Mouse (Mus musculus): Measurements from ENCODE around the gene Limk1.
"Not testable (repeated sequence)": the region's sequence is repeated elsewhere in the genome, so short reads cannot be mapped to it uniquely, and the experiment has no call there.

Gene Limk1

DNA sequence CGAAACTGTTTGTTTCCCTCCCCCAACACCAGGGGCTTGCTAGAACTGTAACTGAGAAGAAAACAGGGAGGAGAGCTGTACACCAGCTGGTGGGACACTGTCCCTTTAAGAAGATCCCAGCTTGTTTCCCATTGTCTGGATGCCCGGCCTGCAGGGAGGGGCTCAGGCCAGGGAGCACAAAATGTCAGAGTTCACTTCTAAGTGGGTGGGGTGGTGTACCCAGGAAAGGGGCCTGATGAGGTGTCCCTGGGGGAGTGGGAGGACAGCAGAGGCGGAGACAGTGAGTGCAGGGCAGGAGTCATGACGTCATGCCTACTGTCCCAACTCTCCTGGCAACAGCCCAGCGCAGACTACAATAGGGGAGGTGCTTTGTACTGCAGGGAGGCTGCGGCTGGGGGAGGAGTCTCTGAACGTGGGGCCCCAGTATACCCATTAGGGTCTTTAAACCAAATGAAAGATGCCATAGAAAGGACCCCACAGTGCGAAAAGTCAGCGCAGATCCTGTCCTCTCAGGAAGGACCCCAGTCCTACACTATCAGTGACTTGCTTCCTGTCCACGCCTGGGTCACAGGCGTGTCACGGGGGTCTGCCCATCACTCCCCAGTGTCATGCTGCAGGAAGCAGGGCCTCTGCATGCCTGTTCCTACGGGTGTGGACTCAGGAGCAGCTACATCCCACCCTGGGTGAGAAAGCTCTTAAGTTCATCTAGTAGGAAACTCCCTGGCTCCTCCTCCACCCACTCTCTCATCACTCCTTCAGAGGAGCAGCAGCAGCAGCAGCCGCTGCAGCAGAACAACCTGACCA lies 12.2 kb downstream of the Limk1 start:
- peak; percentile 75 for DNase-seq

DNA sequence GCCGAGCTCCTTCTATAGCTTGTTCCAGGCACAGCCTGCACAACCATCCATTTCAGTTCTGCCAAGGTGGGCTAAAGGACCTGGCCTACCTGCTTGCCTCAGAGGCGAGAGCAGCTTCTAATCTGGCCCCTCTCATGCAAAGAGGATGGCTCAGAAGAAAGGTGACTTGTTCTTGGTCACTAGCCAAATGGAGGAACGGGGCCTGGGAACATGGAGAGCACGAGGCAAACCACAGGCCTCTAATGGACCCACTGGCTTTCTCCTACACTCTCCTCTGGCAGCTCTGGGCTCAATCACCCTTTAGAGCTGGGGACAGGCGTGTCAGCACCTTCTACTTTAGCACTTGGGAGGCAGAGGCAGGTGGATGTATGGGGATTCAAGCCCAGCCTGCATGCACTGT lies 13.4 kb downstream of the Limk1 start:
- no peak for DNase-seq

DNA sequence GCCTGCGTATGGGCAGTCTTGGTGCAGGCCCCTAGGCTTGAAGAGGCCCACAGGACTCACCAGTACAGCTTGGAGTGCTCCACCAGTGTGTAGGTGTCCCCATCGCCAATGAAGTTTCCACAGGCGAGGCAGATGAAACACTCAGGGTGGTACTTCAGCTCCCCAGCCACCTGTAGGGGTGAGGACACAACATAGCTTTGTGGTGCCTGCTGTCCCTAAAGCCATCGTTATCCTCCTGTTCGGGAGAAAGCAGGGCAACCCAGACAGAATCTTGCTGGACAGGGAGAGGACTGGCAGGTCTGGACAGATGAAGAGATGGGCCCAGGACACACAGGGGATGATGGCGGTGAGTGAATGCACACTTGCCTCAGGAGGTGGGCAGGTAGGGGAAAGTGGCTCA lies 15.8 kb downstream of the Limk1 start:
- DNase-seq = no peak

DNA sequence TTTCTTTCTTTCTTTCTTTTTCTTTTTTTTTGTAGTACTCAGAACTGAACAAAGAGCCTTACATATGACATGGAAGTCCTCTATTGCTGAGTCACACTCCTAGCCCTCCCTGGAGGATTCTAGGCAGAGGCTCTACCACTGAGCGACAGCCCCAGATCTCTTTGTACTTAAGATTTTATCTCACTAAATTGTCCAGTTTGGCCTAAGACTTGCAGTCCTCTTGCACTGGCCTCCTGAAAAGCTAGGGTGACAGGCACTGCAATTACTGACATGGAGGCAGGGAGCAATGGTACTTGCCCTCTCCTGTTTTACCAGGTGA lies 16.2 kb downstream of the Limk1 start:
- no peak for DNase-seq

DNA sequence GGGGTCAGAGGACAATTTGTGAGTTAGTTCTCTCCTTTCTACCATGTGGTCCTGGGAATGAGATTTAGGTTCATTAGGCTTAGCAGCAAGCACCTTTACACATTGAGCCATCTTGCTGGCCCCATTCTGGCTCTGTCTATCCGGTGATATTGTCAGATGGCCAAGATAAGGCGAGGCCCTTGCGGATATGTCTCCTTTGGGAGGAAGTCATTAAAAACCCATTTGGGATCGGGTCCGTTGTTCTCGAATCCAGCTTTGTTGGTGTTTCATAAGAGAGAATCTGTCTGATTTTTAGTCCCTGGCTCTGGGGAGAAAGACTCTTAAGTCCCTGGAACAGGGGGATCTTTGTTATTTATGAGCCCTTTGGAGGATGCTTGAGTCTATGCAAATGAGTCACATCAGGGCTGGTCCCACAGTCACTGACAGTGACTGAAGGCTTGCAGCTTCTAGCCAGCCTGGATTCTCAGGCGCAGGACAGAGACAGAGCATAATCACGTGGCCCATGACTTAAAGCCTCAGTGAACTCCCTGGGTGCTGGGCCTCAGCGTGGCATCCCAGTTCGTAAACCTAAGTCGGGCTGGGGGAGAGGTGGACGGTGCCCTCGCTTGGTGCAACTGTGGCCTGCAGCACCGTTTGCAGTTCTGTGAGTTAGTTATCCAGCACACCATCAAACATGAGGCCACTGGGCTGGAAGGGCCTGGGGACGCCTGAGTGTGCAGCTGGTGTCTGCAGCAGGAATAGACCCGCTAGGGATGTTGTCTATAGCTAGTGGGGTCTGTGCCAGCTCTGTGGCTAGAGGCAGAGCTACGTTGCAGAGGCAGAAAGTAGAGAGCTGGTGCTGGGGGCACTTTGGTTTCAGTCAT lies 16.8 kb downstream of the Limk1 start:
- DNase-seq = no peak

DNA sequence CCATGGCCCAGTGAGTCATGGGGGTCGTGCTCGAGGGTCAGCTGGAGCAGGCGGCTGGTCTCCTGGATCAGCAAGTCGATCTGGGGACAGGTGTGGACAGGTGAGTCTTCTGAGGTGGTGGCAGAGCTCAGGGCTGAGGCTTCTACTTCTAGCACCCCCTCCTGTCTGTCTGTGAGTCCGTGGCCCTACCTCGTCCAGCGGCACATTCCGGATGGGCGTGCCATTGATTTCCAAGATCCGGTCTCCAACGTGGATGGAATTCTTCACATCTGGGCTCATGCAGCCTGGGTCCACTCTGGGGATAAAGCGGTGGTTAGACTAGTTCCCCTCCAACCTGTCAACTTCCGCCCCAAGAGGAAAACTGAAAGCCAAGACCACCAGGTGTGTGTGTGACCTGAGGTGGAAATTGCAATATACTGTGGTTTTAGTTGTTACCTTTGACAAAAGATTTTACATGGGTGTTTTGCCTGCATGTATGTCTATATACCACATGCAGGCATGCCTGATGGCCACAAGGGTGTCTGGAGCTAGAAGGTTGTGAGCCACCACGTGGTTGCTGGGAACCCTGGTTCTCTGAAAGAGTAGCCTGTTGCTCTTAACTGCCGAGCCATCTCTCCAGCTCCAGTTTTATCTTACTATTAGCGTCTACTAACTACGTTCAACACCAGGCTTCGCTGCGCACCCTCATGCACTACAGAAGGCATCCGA lies 19.2 kb downstream of the Limk1 start:
- no peak for DNase-seq

DNA sequence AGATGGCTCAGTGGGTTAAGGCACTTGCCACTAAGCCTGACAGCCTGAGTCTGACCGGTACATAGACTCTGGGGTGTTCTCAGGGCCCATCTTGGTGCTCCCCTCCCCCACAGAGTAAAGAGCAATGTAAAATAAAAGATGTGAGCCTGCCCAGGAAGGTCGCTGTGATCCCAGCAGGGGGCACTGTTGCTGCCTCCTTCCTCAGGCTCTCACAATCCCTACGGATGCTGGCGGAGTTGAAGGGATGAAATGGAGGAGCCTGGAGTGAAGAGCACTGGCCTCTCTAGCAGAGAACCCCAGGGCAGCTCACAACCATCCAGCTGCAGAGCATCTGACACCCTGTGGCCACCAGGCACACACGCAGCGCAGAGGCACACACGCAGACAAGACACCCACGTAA lies 19.9 kb downstream of the Limk1 start:
- DNase-seq = peak; percentile 28

DNA sequence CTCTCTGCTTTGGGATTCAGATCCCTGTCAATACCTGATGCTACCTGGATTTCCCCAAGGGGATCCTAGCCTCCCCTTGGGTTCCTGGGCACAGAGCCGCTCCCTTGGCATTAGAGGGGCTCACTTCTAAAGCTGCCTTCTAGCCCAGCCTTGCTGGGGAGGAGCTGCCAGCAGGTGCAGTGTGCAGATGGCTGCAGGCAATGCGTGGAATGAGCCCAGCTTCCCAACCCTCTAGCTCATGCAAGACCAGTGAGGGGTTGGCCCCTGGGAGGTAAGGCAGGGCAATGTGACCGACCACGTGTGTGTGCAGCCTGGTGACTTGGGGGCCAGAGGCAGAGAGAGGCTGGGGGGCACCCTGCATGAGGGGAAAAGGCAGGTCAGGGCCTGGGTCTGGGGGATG lies 31.7 kb downstream of the Limk1 start:
- no peak for DNase-seq

DNA sequence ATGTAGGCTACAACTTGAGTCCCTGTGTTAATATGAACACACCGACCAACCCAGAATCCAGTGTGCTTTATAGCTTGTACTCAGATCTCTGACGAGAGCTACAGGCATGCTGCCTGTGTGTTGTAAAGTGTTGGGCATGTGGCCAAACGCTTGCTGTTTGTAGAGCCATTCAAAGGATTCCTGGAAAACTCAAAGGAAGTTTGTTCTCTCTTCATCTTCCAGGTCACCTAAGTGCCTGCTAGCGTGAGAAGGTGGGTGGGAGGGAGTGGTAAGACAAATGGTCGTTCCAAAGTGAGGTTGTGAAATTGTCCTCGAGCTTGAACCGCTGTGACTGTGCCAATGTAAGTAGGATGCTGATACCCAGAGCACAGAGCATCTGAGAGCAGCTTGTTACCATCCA lies 36.4 kb downstream of the Limk1 start:
- DNase-seq = no peak

DNA sequence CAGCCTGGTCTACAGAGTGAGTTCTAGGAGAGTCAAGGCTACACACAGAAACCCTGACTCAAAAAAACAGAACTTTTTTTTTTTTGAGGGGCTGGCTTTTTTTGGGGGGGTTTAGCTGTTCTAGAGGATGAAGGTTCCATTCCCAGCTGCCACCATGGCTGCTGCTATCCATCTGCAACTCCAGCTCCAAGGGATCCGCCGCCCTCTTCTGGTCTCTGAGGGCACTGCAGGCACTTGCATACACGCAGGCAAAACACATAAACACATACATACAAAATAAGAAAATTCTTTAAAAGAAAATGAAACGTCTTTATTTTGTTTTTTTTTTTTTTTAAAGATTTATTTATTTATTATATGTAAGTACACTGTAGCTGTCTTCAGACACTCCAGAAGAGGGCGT lies 37.5 kb downstream of the Limk1 start:
- DNase-seq = peak; percentile 68

DNA sequence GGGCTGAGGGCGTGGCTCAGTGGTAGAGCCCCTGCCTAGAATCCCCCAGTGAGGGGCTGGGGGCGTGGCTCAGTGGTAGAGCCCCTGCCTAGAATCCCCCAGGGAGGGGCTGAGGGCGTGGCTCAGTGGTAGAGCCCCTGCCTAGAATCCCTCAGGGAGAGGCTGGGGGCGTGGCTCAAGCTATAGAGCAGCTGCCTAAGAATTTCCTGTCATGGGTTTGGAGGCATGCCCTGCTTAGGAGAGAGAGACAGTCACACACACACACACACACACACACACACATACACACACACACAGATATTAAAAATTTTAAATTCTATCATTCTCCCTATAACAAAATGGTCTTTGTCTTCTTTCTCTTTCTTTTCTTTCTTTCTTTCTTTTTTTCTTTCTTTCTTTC lies 39.4 kb downstream of the Limk1 start:
- not testable (repeated sequence) for DNase-seq

DNA sequence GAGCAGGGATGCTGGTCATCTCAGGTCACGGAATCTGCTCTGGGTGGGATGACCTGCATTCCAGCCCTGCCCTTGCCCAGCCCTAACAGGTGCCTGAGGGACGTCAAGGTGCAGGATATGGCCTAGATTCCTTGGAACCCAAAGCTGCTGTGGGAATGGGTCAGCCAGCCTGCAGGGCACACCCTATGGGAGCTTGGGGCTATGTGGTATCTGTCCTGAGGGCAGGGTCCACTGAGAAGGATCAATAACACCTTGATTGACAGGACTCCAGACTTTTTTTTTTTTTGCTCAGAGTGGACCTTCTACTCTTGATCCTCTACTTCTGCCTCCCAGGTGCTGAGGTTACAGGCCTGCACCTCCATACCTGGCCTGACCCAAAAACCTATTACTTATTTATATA lies 41.0 kb downstream of the Limk1 start:
- DNase-seq = no peak

DNA sequence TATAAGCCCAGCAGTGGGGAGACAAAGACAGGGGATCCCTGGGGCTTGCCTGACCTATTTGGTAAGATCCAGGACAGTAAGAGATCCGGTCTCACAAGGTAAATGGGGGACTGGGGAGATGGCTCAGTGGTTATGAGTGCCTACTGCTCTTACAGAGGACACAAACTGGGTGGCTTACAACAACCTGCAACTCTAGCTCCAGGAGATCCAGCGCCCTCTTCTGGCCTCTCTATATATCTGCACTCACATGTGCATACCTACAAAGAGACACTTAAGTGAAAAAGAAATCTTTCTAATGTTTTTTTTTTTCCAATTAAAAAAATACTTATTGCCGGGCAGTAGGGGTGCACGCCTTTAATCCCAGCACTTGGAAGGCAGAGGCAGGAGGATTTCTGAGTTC lies 41.9 kb downstream of the Limk1 start:
- no peak for DNase-seq

DNA sequence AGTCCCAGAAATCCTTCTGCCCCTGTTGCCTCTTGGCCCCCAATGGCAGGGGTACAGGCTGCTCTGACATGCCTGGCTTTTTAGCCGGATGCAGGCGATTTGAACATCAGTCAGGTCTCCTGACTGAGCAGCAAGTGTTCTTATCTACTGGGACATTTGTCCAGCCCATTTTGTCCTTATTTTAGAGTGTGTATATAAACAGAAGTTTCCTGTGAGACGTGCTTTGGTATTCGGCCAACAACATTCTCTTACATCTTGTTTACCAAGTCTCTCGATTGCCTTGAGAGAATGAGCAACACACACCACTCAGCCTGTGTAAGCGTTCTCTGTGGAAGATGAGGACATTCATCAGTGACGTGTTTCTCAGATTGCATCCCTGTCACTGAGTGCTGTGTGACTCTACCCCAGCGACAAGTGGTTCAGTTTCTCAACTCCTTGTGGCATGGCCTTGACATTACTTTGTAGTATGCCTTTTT lies 43.7 kb downstream of the Limk1 start:
- no peak for DNase-seq

DNA sequence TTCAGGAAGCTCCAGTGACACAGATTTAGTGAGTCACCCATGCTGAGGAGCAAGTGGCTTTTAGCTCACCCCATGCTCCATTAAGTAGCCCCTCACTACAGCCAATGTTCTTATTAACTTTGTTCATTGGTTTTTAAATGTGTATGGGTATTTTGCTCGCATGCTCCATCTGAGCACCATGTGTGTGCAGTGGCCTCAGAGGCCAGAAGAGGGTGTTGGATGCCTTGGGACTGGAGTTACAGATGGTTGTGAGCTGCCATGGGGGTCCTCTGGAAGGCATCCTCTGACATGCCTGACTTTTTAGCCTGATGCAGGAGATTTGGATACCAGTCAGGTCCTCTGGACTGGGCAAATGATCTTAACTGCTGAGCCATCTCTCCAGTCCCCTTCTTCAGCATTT lies 44.3 kb downstream of the Limk1 start:
- no peak for DNase-seq

DNA sequence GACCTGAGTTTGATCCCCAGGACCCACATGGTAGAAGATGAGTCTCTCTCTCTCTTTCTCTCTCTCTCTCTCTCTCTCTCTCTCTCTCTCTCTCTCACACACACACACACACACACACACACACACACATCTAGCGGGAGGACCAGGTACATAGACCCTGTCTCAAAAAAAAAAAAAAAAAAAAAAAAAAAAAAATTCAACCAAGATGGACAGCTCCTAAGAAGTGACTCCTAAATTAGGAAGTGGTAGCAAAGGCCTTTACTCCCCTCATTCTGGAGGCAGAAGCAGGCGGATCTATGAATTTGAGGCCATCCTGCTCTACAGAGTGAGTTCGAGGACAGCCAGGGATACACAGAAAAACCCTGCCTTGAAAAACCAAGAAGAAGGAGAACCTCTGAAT lies 48.0 kb downstream of the Limk1 start:
- no peak for DNase-seq

DNA sequence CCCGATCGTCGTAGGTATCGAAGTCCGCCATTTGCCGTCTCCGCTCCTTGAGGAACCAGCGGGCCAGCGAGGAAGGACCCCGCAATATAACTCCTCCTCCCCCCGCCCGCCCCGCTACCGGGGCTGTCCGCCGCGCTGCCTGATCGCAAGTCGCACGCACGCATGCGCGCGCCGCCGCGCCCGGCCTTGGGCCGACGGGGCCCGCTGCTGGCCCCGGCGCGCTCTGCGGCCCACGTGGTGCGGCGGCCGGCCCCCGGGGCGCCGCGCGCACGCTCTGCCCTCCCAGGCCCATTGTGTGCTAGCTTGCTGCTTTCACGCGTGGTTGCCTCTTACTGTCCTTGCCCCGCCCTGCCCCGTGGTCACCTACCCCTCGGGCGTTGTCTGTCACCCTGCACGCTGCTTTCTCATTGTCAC lies 49.1 kb downstream of the Limk1 start, which contains the start of gene Eif4h:
Eif4h (minus strand) TSS at position 222 of the 414 bp plus-strand sequence.
- peak; percentile 97 for DNase-seq

DNA sequence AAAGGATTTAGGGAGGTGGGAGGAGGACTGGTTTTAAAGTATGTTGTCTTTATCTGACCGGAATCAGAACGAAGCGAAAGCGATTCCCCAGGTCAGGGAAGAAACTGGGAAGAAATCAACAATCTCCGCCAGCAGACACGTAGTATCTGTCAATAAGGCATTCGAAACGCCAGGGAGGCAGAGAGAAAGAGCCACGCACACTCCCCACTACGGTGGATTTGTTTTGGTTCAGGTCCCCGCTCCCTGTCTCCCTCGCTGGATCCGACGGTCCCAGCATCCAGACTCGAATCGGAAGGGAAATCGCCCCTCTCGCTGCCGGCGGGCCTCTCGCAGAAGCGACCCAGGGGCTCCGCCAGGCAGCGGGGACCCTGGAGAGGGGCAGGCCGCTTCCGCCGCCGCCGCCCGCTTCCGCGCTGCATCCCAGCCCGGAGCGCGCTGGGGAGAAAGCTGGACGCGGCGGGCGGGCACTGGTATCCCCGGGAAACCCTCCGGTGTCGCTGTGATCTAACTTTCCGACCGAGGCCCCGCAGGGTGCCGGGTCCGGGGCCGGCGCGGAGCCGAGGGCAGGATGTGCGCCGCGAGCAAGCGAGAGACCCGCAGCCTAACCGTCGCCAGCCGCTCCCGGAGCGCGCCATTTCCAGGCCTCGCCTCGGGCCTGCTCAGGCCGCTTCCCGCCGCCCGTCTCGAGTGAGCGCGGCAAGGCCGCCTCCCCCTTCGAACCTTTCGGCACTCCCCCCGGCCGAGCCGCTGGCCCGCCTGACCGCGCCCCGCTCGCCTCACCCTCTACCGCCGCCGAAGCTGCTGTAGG lies 49.7 kb downstream of the Limk1 start:
- DNase-seq = no peak

DNA sequence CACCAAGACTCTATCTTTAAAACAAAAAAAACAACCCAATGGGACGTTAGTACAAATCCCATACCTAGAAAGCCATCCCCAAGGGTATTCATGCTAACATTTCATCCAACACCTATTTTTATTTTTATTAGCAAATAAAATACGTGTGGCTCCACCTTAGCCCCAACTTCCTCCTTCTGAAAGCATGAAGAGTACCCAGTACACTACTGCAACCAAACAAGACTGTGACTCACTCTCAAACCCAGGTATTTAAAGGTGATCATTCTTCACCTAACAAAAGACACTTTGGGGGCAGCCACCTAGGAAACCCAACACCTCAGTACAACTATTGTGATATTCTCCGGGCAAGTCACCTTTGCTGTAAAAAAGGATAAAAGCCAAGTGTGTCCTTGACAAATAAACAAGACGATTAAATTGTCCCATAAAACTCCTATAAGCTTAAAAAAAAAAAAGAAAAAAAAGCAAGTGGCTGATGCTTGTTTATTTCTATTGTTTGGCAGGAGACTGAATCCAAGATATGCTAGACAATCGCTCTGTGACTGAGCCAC lies 50.5 kb downstream of the Limk1 start:
- DNase-seq = no peak

DNA sequence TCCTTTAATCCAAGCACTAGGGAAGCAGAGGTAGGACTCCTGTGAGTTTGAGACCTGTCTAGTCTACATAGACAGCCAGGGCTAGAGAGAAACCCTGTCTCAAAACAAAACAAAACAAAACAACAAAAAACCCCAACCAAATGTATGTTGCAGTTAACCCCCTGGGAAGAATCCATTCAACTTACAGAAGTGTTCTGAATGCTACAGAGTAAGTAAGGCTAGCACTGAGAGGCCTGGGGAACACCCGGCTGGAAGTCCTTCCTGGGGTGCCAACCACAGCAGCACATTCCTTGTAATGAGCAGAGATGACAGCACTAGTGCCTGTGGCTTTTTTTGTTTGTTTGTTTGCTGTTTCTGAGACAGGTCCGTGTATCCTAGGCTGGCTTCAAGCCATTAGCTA lies 55.6 kb downstream of the Limk1 start:
- no peak for DNase-seq

DNA sequence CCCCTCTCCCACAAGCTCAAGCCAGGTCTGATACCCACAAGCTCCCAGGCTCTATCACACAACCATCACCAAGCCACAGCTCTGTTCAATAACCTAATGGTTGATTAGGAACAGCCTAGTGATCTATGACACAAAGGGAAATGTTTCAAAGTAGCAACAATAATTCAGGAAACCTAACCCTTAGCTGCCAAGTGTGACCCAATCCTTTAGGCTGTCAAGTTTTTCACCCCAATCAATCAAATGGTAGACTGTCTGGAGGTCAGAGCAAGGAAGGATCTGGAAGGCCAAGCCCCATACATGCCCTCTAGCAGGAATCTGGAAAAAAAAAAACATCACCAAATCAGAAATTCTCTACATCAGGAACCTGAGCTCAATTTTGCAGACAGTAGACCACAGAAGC lies 57.6 kb downstream of the Limk1 start:
- no peak for DNase-seq

DNA sequence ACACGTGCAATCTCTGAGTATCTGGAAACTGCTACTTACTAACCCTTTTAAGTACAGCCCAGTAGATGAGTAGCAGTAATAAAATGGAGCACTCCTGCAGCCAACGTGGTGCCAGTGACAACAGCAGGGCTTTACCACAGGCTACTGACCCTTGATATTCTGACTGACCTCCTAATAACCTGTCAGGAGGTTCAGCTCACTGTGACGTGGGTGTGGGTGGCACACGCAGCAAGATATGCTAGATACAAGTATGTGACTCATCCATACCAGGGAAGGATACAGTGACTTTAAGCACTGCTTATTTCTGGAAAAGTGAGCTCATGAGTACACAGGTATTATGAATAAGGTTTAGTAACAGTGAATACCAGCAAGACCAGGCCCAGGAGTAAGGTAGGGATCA lies 58.9 kb downstream of the Limk1 start:
- DNase-seq = no peak
